10 mouse cellular contexts compared by ENCODE assay signal in the genomic region with DNA sequence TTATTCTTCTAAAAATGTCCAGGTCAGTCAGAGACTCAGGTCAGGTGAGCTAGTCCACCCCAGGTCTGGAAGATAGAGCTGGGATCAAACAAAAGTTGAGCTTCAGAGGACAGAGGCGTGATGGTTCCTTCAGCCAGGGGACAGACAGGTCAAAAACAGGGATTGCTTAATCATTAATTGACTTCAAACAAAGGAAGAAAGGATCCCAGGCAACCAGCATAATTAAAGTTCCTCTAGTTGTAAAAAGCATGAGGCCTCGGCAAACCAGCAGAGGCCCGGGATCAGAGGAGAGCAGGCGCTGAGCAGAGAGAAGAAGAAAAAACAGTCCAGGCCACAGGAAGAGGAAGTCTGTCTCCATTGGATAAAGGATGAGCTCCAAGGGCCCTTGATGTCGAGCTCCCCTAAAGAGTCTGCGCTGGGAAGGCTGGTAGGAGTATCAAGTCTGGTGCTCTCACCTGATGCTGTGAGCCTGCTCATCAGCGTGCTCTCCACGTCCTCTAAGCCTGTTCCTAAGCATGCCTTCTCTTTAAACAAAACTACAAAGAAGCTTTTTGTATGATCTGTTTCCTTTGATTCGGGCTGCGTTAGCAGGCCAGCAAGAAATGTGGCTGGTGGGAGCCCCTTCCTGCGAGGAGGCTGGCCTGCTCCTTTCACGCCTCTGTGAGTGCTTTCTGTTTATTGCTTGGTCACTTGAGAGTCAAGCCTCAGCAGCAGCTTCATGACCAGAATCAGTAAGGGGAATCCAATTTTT. TPM values are rescaled to one million over a fixed set of nuclear protein-coding genes. Genes with fewer than 3 reads are reported as not detected.
DNase-seq lines count a peak whose midpoint lies in the region; ATAC-seq and TF ChIP-seq lines count a peak whose summit lies in the region.
"Had no signal": no experiment of that assay in that cellular context is flagged by ENCODE, and none has a peak within 500 bp of the region (broad histone marks: within the 10 kb centered on the region; RNA-seq: fewer than 3 reads in every experiment).

No protein-coding gene starts in this region.

- peaks cover 19% of the 10 kb centered on the region for H3K4me1 ChIP-seq in hindbrain, embryonic 10.5 days (replicated peaks)
- H3K4me1 ChIP-seq in liver, embryonic 11.5 days (replicated peaks; ENCODE audit: control insufficient read depth, insufficient read depth, low read length): peaks cover 22% of the 10 kb centered on the region

- peak overlapping the region; percentile 34; the same call in 1 of the 2 replicates for H3K9ac ChIP-seq in liver, embryonic 11.5 days (ENCODE audit: low read depth, low read length)

- no peaks in the 10 kb centered on the region for H3K36me3 ChIP-seq in hindbrain, embryonic 10.5 days
- H3K36me3 ChIP-seq in liver, embryonic 11.5 days (ENCODE audit: control insufficient read depth, insufficient read depth, low read length): no peaks in the 10 kb centered on the region

- no peak for TF ChIP-seq CTCF in layer of hippocampus, adult 2 months (conservative IDR thresholded peaks at IDR 0.05)

- no peaks in the 10 kb centered on the region for H3K27me3 ChIP-seq in hindbrain, embryonic 10.5 days (ENCODE audit: insufficient read depth, poor library complexity, severe bottlenecking)
- no peaks in the 10 kb centered on the region for H3K27me3 ChIP-seq in liver, embryonic 11.5 days (replicated peaks; ENCODE audit: control insufficient read depth, insufficient read depth, low read length)

- H3K27ac ChIP-seq in layer of hippocampus, adult 2 months: peak overlapping the region; percentile 23; the same call in 1 of the 2 replicates
- peak overlapping the region; percentile 76 for H3K27ac ChIP-seq in hindbrain, embryonic 10.5 days
- H3K27ac ChIP-seq in liver, embryonic 11.5 days (ENCODE audit: low read depth, low read length): peak overlapping the region; percentile 71

- peak overlapping the region; percentile 38 for H3K4me2 ChIP-seq in liver, embryonic 11.5 days

- no peak for DNase-seq in layer of hippocampus, adult 2 months (ENCODE audit: low spot score in 2 of 2)
- DNase-seq in layer of hippocampus, adult 9-10 months (ENCODE audit: low spot score): no peak
- no peak for DNase-seq in hindbrain, embryonic 10.5 days (ENCODE audit: low spot score)
- DNase-seq in liver, embryonic 11.5 days (ENCODE audit: low spot score): no peak
- DNase-seq in retina, embryonic 14.5 days (ENCODE audit: low spot score): peak; percentile 3
- DNase-seq in spleen, adult 12 weeks (ENCODE audit: low spot score): no peak
- DNase-seq in lung, postnatal 14 days: no peak
- no peak for DNase-seq in cerebellum, adult 9-10 months

- WGBS in hindbrain, embryonic 10.5 days: 27% methylated on average over 12 of the region's 12 CpGs
- 34% methylated on average over 12 of the region's 12 CpGs for WGBS in liver, embryonic 11.5 days

- peak; percentile 33 for ATAC-seq in liver, embryonic 11.5 days (replicated peaks; ENCODE audit: low FRiP score)

- no peak overlapping the region for H3K4me3 ChIP-seq in layer of hippocampus, adult 2 months
- no peak overlapping the region for H3K4me3 ChIP-seq in hindbrain, embryonic 10.5 days
- H3K4me3 ChIP-seq in liver, embryonic 11.5 days (ENCODE audit: low read depth, low read length): no peak overlapping the region

- H3K9me3 ChIP-seq in hindbrain, embryonic 10.5 days: no peaks in the 10 kb centered on the region
- H3K9me3 ChIP-seq in liver, embryonic 11.5 days (ENCODE audit: control insufficient read depth, low read length): no peaks in the 10 kb centered on the region

RNA-seq across cellular contexts. Expression of a gene that starts 14.9 kb away (rescaled TPM):
- total RNA-seq in layer of hippocampus, adult 2 months (2021): not detected
- polyA plus RNA-seq in hindbrain, embryonic 10.5 days (2016; fragmentation: Nextera tagmentation; extraction: Ambion mirVana): 0.20 TPM in 1 of 2 replicates, not detected in the other
- 1.7 and 1.9 TPM in 2 replicates for polyA plus RNA-seq in liver, embryonic 11.5 days (2014; fragmentation: Nextera tagmentation; extraction: Ambion mirVana)
- total RNA-seq: left cerebral cortex, postnatal 25 days had no signal

RNA-seq across cellular contexts. Expression of a gene that starts 24.7 kb away (rescaled TPM):
- not detected for total RNA-seq in layer of hippocampus, adult 2 months (2021)
- 0.10 and 0.25 TPM in 2 replicates for polyA plus RNA-seq in hindbrain, embryonic 10.5 days (2016; fragmentation: Nextera tagmentation; extraction: Ambion mirVana)
- 0.55 and 1.1 TPM in 2 replicates for polyA plus RNA-seq in liver, embryonic 11.5 days (2014; fragmentation: Nextera tagmentation; extraction: Ambion mirVana)
- total RNA-seq: left cerebral cortex, postnatal 25 days had no signal

RNA-seq across cellular contexts. Expression of a gene that starts 30.8 kb away (rescaled TPM):
- not detected for total RNA-seq in layer of hippocampus, adult 2 months (2021)
- 0.30 TPM in 1 of 2 replicates, not detected in the other for polyA plus RNA-seq in hindbrain, embryonic 10.5 days (2016; fragmentation: Nextera tagmentation; extraction: Ambion mirVana)
- polyA plus RNA-seq in liver, embryonic 11.5 days (2014; fragmentation: Nextera tagmentation; extraction: Ambion mirVana): 0.36 and 0.52 TPM in 2 replicates
- total RNA-seq: left cerebral cortex, postnatal 25 days had no signal

RNA-seq across cellular contexts. Expression of a gene that starts 36.4 kb away (rescaled TPM):
- not detected for total RNA-seq in layer of hippocampus, adult 2 months (2021)
- 0.90 TPM in 1 of 2 replicates, not detected in the other for polyA plus RNA-seq in hindbrain, embryonic 10.5 days (2016; fragmentation: Nextera tagmentation; extraction: Ambion mirVana)
- polyA plus RNA-seq in liver, embryonic 11.5 days (2014; fragmentation: Nextera tagmentation; extraction: Ambion mirVana): 1.0 and 1.2 TPM in 2 replicates
- total RNA-seq: left cerebral cortex, postnatal 25 days had no signal
- polyA plus RNA-seq: spleen, adult 2 months had no signal

RNA-seq across cellular contexts. Expression of a gene that starts 42.5 kb away (rescaled TPM):
- not detected for total RNA-seq in layer of hippocampus, adult 2 months (2021)
- 0.33 TPM in 1 of 2 replicates, not detected in the other for polyA plus RNA-seq in hindbrain, embryonic 10.5 days (2016; fragmentation: Nextera tagmentation; extraction: Ambion mirVana)
- 0.26 and 0.27 TPM in 2 replicates for polyA plus RNA-seq in liver, embryonic 11.5 days (2014; fragmentation: Nextera tagmentation; extraction: Ambion mirVana)
- total RNA-seq: left cerebral cortex, postnatal 25 days had no signal

Comparison
In these comparisons a context has a peak if more than half of its experiments do, and no peak if none do; other contexts are left out.
1. H3K27ac ChIP-seq: peak in every context shown above with its lines; median percentile 76 in hindbrain, embryonic 10.5 days; 71 in liver, embryonic 11.5 days; 23 in layer of hippocampus, adult 2 months.